Mouse (Mus musculus) liver, adult 2 months (tissue): ENCODE measurements around the gene Sel1l.

ENCODE experiments used
- CTCF ChIP-seq: fragments of 200-500 bp; IDR thresholded peaks from 2 replicates; pipeline ENCODE4 v1.5.1; 2011; ENCODE audit warnings: low read depth, low read length, control low read depth
- POLR2A ChIP-seq: fragments of 200-500 bp; IDR thresholded peaks from 2 replicates; pipeline ENCODE4 v1.6.1; 2011; ENCODE audit warnings: low read length, control low read depth; ENCODE audit not compliant: insufficient read depth; ENCODE audit errors: extremely low read depth

DNA sequence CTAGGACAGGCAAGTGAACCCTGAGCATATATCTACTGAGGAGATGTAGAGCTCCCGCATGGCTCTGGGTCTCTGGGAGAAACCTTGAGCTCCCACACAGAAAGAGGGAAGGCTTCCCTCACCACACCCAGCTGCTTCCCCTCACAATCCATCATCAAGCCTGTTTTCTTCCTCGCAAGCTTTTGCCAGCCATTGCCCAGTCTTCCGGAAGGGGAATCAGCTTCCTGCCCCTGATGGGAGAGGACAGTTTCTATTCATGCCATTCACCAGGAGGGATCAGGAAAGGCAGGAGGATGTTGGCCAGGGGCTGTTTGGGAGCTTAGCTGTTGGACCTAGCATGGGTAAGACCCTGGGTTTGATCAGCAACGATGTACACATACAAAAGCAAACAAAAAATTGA lies 52.2 kb downstream of the Sel1l start:
- TF ChIP-seq POLR2A (no peak), CTCF (no peak)
